Mouse (Mus musculus): ENCODE measurements around the gene Depdc7. TPM values are rescaled to one million over a fixed set of nuclear protein-coding genes. Genes with fewer than 3 reads are reported as not detected.
A peak's percentile ranks its signal among the peaks of the same experiment; 100 is the strongest.

Gene Depdc7
- polyA plus RNA-seq (2015; fragmentation: Nextera tagmentation; extraction: Ambion mirVana), result 22.8 and 24.6 TPM in 2 replicates

DNA sequence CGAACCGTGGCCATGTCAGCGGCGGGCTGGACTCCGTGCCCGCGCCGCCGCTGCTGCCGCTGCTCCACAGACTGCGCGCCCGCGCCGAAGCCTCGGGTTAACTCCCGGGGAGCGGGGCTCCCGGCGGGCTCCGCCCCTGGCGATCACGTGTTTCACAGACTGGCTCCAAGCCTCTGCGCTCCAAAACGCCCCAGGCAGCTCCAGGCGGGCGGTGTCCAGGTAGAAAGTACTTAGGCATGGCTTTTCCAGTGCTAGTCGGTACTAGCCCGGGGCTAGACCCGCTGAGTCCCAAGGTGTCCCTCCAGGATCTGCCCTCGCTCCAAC, at the start of gene Depdc7:
Depdc7 (minus strand) TSS at position 138 of the 324 bp plus-strand sequence.
- H3K4me1 ChIP-seq, result peaks cover 37% of the 10 kb centered on the region
- H3K4me2 ChIP-seq, result peak within 1 kb of the TSS; percentile 89
- H3K9me3 ChIP-seq (replicated peaks), result no peaks in the 10 kb centered on the region
- H3K36me3 ChIP-seq, result no peaks in the 10 kb centered on the region
- ATAC-seq (replicated peaks; ENCODE audit: low FRiP score), result peak; percentile 90
- H3K27me3 ChIP-seq, result no peaks in the 10 kb centered on the region
- peak within 1 kb of the TSS; percentile 81 for H3K9ac ChIP-seq
- under 1% methylated on average over 31 of the region's 31 CpGs for WGBS
- H3K4me3 ChIP-seq (replicated peaks), result peak within 1 kb of the TSS; percentile 76
- H3K27ac ChIP-seq, result peak within 1 kb of the TSS; percentile 89

DNA sequence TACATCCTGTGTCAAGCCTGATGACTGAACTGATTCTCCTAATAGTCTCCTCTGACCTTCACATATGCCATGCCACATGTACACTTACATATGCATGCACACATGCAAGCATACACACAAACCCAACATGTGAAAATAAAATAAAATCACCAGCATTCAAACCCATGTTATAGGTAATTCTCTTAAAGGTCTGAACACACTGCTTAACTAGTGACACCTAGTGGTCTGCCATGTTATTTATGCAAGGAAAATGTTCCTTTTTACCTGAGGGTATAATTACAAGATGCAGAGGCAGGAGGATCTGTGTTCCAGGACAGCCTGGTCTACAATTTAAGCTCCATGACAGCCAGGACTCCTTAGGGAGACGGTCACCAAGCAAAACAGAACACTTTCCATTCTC, 32.1 kb upstream of the Depdc7 start:
- ATAC-seq (replicated peaks; ENCODE audit: low FRiP score), result no peak
- no peaks in the 10 kb centered on the region for H3K9me3 ChIP-seq (replicated peaks)
- H3K27ac ChIP-seq, result no peak overlapping the region
- no peaks in the 10 kb centered on the region for H3K27me3 ChIP-seq
- H3K4me1 ChIP-seq, result no peaks in the 10 kb centered on the region
- peaks cover 72% of the 10 kb centered on the region for H3K36me3 ChIP-seq
- no peak overlapping the region for H3K9ac ChIP-seq
- WGBS, result 69% methylated on average over 1 of the region's 1 CpGs
- no peak overlapping the region for H3K4me2 ChIP-seq
- H3K4me3 ChIP-seq (replicated peaks), result no peak overlapping the region

DNA sequence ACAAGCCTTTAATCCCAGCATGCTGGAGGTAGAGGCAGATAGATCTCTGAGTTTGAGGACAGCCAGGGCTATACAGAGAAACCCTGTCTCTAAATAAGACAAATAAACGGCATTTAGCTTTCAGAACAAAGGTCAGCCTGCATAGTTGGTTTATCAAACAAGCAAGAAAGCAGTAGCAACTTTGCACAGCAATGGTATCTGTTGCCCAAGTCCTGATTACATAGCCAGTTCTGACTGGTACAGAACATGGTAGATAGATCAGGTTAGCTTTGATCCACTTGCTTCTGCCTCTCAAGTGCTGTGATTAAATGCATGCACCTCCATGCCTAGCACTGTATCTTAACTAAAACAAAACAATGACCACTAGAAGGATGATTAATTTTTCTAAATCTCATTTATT, 26.0 kb upstream of the Depdc7 start:
- WGBS, result 93% methylated on average over 1 of the region's 1 CpGs
- no peak for ATAC-seq (replicated peaks; ENCODE audit: low FRiP score)
- Histone ChIP-seq H3K4me2 (no peak overlapping the region), H3K27me3 (no peaks in the 10 kb centered on the region), H3K27ac (no peak overlapping the region), H3K9ac (no peak overlapping the region), H3K36me3 (peaks cover 74% of the 10 kb centered on the region), H3K4me1 (no peaks in the 10 kb centered on the region), H3K9me3 (replicated peaks) (no peaks in the 10 kb centered on the region), H3K4me3 (replicated peaks) (no peak overlapping the region)

DNA sequence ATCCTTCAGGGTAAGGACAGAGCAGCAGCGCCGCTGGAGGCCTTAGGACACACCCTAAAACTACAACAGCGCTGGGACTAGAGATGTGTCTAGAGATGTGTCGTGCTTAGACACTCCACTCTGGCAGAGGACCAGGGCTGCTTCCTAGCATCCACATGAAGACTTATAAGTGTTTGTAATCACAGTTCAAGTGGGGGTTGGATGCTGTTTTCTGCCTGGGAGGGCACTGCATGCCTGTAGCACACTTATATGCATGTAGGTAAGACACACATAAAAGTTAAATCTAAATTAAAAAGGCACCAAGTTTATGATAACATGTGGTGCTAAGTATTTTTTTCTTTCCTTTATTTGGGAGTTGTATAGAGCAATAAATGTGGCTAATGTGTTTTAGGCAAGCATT, 21.3 kb upstream of the Depdc7 start:
- Histone ChIP-seq H3K4me2 (no peak overlapping the region), H3K27ac (no peak overlapping the region), H3K4me3 (replicated peaks) (no peak overlapping the region), H3K36me3 (peaks cover 74% of the 10 kb centered on the region), H3K4me1 (no peaks in the 10 kb centered on the region), H3K9me3 (replicated peaks) (no peaks in the 10 kb centered on the region), H3K27me3 (no peaks in the 10 kb centered on the region), H3K9ac (no peak overlapping the region)
- 95% methylated on average over 4 of the region's 4 CpGs for WGBS
- ATAC-seq (replicated peaks; ENCODE audit: low FRiP score), result no peak

DNA sequence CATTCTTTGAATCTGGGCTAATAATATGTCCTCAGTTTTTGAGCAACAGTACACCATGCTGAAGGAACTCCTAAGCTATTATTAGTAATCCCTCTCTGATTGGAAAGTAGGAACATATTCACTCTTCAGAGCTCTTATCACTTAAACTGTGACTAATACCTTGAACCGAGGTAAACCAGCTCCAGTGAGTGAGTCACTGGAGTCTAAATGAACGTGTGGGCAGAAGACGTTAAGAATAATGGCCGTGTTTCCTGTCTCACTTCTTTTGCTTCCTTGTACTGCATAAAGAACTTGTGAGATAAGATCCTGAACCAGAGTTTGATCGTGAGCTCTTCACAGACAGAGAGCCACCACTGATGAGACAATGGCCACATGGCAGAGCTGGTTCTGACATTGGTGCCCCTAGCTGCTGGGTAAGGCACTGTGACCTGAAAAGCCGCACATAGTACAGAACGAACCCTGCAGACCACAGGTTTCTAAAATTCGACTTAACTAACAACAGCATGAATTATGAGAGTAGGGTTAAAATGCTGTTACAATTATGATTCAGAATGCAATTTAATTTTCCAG, 20.5 kb upstream of the Depdc7 start:
- no peaks in the 10 kb centered on the region for H3K27me3 ChIP-seq
- 75% methylated on average over 8 of the region's 8 CpGs for WGBS
- no peak overlapping the region for H3K9ac ChIP-seq
- no peaks in the 10 kb centered on the region for H3K4me1 ChIP-seq
- no peak overlapping the region for H3K27ac ChIP-seq
- peaks cover 68% of the 10 kb centered on the region for H3K36me3 ChIP-seq
- H3K4me3 ChIP-seq (replicated peaks), result no peak overlapping the region
- H3K9me3 ChIP-seq (replicated peaks), result no peaks in the 10 kb centered on the region
- ATAC-seq (replicated peaks; ENCODE audit: low FRiP score), result no peak
- no peak overlapping the region for H3K4me2 ChIP-seq

DNA sequence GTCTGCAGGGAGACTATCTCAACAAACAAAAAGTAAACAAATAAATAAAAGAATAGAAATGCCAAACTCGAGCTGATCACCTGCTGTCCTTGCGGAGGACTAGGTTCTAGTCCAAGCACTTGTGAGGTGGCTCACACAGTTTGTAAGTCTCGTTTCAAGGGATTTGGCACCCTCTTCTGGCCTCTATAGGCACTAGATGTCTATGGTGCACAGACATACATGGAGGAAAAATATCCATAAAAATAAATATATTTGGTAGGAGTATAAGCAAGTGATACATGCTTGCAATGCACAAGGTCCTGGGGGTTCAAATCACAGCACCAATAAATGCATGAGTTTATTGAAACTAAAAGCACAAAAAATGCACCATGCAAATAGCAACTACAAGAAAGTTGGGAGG, 7.9 kb upstream of the Depdc7 start:
- no peak overlapping the region for H3K9ac ChIP-seq
- no peaks in the 10 kb centered on the region for H3K4me1 ChIP-seq
- H3K27me3 ChIP-seq, result no peaks in the 10 kb centered on the region
- no peaks in the 10 kb centered on the region for H3K9me3 ChIP-seq (replicated peaks)
- H3K4me3 ChIP-seq (replicated peaks), result no peak overlapping the region
- H3K36me3 ChIP-seq, result peaks cover 9% of the 10 kb centered on the region; the same call in 1 of the 2 replicates
- no peak overlapping the region for H3K4me2 ChIP-seq
- H3K27ac ChIP-seq, result no peak overlapping the region
- 61% methylated on average over 3 of the region's 3 CpGs for WGBS
- no peak for ATAC-seq (replicated peaks; ENCODE audit: low FRiP score)

DNA sequence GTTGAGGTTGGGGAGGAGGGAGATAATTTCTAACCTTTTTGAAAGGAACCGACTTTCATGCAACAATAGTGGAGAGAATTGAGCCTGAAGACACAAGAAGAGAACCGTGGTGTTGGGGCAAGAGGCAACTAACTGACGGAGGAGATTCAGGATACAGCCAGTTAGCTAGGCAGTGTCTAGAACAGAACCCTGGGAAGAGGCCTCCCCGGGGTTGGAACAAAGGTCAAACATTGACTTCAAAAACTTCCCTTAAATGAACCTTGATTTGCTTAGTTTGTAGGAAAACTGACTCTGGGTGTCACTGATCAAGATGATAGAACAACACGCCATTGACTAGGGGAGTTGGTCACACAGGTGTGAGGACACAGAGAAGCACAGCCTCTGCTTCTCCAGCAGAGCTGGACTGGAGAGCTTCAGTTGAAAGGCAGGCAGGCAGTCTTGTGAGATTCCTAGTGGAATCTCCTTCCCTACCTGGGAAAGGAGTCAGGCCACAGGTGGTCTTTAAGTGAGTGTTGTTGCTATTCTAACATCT, 6.0 kb upstream of the Depdc7 start:
- no peak for ATAC-seq (replicated peaks; ENCODE audit: low FRiP score)
- Histone ChIP-seq H3K9ac (no peak overlapping the region), H3K9me3 (replicated peaks) (no peaks in the 10 kb centered on the region), H3K27ac (no peak overlapping the region), H3K4me3 (replicated peaks) (no peak overlapping the region), H3K36me3 (peaks cover 7% of the 10 kb centered on the region; the same call in 1 of the 2 replicates), H3K27me3 (no peaks in the 10 kb centered on the region), H3K4me1 (no peaks in the 10 kb centered on the region), H3K4me2 (no peak overlapping the region)
- WGBS, result 75% methylated on average over 5 of the region's 5 CpGs

DNA sequence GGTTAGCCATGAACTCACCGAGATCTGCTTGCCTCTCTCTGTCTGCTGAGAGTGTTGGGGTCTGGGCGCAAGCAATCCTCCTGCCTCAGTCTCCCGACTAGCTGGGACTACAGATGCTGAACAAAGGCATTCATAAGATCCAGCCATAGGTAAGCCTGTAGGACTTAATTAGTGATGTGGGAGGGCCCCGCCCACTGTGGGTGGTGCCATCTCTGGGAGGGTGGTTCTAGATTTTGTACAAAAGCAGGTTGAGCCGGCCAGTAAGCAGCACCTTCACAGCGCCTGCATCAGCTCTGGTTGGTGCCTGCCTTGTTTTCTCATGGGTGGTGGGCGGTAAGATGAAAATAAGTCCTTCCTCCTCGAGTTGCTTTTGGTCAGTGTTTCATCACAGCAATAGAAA, 3.6 kb upstream of the Depdc7 start:
- H3K9me3 ChIP-seq (replicated peaks), result no peaks in the 10 kb centered on the region
- H3K4me2 ChIP-seq, result no peak overlapping the region
- ATAC-seq (replicated peaks; ENCODE audit: low FRiP score), result no peak
- H3K27ac ChIP-seq, result no peak overlapping the region
- 59% methylated on average over 8 of the region's 8 CpGs for WGBS
- peaks cover 17% of the 10 kb centered on the region for H3K4me1 ChIP-seq
- no peaks in the 10 kb centered on the region for H3K36me3 ChIP-seq
- no peaks in the 10 kb centered on the region for H3K27me3 ChIP-seq
- no peak overlapping the region for H3K9ac ChIP-seq
- no peak overlapping the region for H3K4me3 ChIP-seq (replicated peaks)

DNA sequence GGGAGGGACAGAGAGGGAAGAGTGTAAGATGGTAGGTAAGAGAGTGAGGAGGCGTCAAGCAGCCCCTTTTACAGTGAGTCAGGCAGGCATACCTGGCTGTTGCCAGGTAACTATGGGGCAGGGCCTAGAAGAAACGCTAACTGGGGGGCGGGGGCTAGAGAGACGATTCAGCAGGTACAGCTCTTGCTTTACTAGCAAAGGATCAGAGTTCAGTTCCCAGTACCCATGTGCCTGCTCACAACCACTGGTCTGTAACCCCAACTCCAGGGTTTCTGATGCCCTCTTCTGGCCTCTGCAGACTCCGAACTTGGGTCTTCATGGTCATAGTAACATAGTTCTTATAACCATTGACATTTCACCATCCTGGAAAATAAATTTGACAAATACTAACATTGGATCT, 1.3 kb upstream of the Depdc7 start:
- 0 out of 2 replicates have a peak, but pooled peaks have one; percentile 14 for ATAC-seq (replicated peaks; ENCODE audit: low FRiP score)
- Histone ChIP-seq H3K36me3 (no peaks in the 10 kb centered on the region), H3K4me1 (peaks cover 32% of the 10 kb centered on the region), H3K27me3 (no peaks in the 10 kb centered on the region), H3K4me3 (replicated peaks) (no peak overlapping the region), H3K9me3 (replicated peaks) (no peaks in the 10 kb centered on the region), H3K4me2 (no peak overlapping the region), H3K27ac (peak overlapping the region; percentile 39; the same call in 1 of the 2 replicates), H3K9ac (no peak overlapping the region)
- 41% methylated on average over 5 of the region's 5 CpGs for WGBS

DNA sequence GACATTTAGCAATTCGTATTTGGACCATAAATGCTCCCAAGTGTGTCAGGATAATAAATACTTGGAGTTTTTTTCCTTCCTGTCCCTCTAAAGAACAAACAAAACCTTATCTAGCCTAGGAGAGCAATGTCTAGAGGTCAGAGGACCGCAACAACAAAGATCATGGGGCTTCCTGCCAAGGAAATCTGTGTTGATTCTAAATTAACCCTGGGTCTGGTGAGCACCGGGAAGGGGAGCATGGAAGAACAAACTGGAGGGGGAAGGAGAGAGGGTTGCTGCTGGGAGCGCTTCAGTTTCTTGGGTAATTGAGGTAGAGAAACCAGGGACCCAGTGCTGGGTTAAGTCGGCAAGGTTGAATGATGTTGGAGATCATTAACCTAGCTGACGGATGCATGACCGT, 482 bp upstream of the Depdc7 start:
- no peak overlapping the region for H3K9ac ChIP-seq
- no peaks in the 10 kb centered on the region for H3K9me3 ChIP-seq (replicated peaks)
- H3K27me3 ChIP-seq, result no peaks in the 10 kb centered on the region
- peak; percentile 70 for ATAC-seq (replicated peaks; ENCODE audit: low FRiP score)
- peak overlapping the region; percentile 89 for H3K4me2 ChIP-seq
- H3K4me3 ChIP-seq (replicated peaks), result peak overlapping the region; percentile 76
- WGBS, result 9% methylated on average over 7 of the region's 7 CpGs
- H3K4me1 ChIP-seq, result peaks cover 37% of the 10 kb centered on the region
- no peaks in the 10 kb centered on the region for H3K36me3 ChIP-seq
- peak overlapping the region; percentile 89 for H3K27ac ChIP-seq

DNA sequence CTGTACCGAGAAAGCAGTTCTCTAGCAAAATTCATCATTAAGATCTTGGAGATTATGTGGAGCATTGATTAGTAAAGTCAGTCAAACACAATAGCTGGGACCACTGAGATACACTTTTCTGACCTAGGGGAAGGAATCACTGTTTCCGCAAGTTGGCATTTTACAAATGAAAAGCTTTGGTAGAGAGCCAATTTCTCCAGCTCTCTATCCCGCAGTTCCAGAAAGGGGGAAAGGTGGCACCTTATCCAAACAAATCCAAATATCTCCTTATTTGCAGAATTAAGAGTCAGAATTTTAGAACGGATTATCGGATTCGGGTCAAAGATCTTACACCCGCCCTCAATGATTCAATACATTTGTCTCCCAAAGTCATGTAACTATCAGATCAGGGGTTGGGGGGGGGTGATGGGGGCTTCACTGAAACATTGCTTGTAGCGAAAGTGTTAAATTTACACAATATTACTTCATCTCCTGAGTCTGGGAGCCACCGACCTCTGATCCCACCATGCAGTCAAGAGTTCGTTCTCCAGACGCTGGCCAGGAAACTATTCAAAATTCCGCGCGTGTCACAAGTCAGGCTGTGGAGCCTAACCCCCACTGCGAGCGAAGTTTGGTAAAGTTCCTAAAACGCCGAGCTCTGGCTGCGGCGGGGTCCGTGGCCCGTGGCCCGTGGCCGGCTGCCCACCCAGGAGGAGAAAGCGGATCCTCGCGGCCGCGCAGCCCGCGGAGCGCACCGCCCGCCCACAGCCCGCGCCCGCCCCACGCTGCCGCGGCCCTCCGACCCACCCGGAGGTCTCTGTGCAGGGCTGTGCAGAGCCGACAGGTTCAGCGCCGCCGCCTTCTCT, 560 bp downstream of the Depdc7 start:
- Histone ChIP-seq H3K36me3 (no peaks in the 10 kb centered on the region), H3K9ac (peak overlapping the region; percentile 81), H3K9me3 (replicated peaks) (no peaks in the 10 kb centered on the region), H3K4me3 (replicated peaks) (peak overlapping the region; percentile 76), H3K27ac (peak overlapping the region; percentile 89), H3K27me3 (no peaks in the 10 kb centered on the region), H3K4me1 (peaks cover 37% of the 10 kb centered on the region), H3K4me2 (peak overlapping the region; percentile 89)
- ATAC-seq (replicated peaks; ENCODE audit: low FRiP score), result peak; percentile 38
- 4% methylated on average over 46 of the region's 46 CpGs for WGBS

DNA sequence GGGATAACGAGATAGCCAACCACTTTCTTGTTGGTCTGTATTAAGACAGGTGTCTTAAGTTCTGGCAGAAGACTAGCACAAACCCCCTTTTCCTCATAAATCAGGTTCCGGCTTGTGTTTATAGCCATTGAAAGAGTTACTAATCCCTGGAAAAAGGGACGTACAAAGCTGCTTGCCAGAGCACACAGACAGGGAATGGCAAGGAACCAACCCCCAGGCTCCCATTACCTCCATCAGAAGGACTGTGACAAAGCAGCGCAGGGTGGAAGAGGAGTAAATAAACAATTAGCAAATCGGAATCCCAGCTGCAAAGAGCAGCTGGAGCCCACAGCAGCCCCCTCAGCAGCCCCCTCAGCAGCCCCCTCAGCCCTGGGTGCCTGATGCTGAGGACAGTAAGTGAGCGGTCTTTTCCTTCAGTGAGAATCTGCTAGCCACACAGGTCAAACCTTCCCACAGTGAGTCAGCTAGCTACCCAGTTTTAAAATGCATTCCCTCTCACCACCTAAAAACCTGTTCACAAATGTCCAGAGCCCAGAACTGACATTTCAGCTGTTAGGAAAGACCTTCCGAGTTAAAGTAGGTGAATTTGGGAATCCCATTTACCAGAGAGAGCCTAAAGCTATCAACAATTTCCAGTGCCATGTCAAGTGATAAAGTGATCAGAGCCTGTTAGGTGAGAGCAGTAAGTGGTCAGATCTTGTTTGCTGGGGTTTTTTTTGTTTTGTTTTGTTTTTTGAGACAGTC, 1.5 kb downstream of the Depdc7 start:
- Histone ChIP-seq H3K27ac (no peak overlapping the region), H3K4me1 (peaks cover 46% of the 10 kb centered on the region), H3K36me3 (no peaks in the 10 kb centered on the region), H3K9me3 (replicated peaks) (no peaks in the 10 kb centered on the region), H3K4me2 (peak overlapping the region; percentile 89), H3K27me3 (no peaks in the 10 kb centered on the region), H3K4me3 (replicated peaks) (peak overlapping the region; percentile 76), H3K9ac (0 out of 2 replicates have a peak overlapping the region, but pooled peaks have one; percentile 6)
- WGBS, result 25% methylated on average over 7 of the region's 7 CpGs
- no peak for ATAC-seq (replicated peaks; ENCODE audit: low FRiP score)
